Comparison of ENCODE assay signal across 8 mouse cellular contexts in genomic region chr2:13793054-13793968, GRCm38 (mm10). TPM values are rescaled to one million over a fixed set of nuclear protein-coding genes. Genes with fewer than 3 reads are reported as not detected.
DNase-seq lines count a peak whose midpoint lies in the region; TF ChIP-seq lines count a peak whose summit lies in the region.

No protein-coding gene starts in this region.

- 1% methylated on average over 89 of the region's 89 CpGs for WGBS in forebrain, embryonic 10.5 days
- WGBS in hindbrain, embryonic 10.5 days: 1% methylated on average over 88 of the region's 89 CpGs

- H3K9me3 ChIP-seq in forebrain, embryonic 10.5 days: no peaks in the 10 kb centered on the region
- no peaks in the 10 kb centered on the region for H3K9me3 ChIP-seq in hindbrain, embryonic 10.5 days
- H3K9me3 ChIP-seq in megakaryocyte, embryonic 14.5 days: no peaks in the 10 kb centered on the region

- H3K4me3 ChIP-seq in forebrain, embryonic 10.5 days: peak overlapping the region; percentile 70
- H3K4me3 ChIP-seq in hindbrain, embryonic 10.5 days: peak overlapping the region; percentile 70
- peak overlapping the region; percentile 52 for H3K4me3 ChIP-seq in left cerebral cortex, adult 2 months
- H3K4me3 ChIP-seq in megakaryocyte, embryonic 14.5 days (replicated peaks): peak overlapping the region; percentile 95

- peak overlapping the region; percentile 76 for H3K27ac ChIP-seq in forebrain, embryonic 10.5 days
- peak overlapping the region; percentile 73 for H3K27ac ChIP-seq in hindbrain, embryonic 10.5 days
- no peak overlapping the region for H3K27ac ChIP-seq in left cerebral cortex, adult 2 months

- no peak; the same call in 1 of the 2 replicates for TF ChIP-seq CTCF in left cerebral cortex, adult 2 months (IDR thresholded peaks at IDR 0.05)

- H3K4me1 ChIP-seq in forebrain, embryonic 10.5 days: peaks cover 15% of the 10 kb centered on the region
- H3K4me1 ChIP-seq in hindbrain, embryonic 10.5 days (replicated peaks): peaks cover 4% of the 10 kb centered on the region; the same call in 1 of the 2 replicates
- peaks cover 36% of the 10 kb centered on the region for H3K4me1 ChIP-seq in megakaryocyte, embryonic 14.5 days

- H3K27me3 ChIP-seq in forebrain, embryonic 10.5 days (ENCODE audit: poor library complexity, severe bottlenecking): peaks cover 57% of the 10 kb centered on the region
- peaks cover 61% of the 10 kb centered on the region for H3K27me3 ChIP-seq in hindbrain, embryonic 10.5 days (ENCODE audit: insufficient read depth, poor library complexity, severe bottlenecking)
- peaks cover 53% of the 10 kb centered on the region for H3K27me3 ChIP-seq in megakaryocyte, embryonic 14.5 days (replicated peaks)

- no peaks in the 10 kb centered on the region for H3K36me3 ChIP-seq in forebrain, embryonic 10.5 days (replicated peaks)
- no peaks in the 10 kb centered on the region for H3K36me3 ChIP-seq in hindbrain, embryonic 10.5 days
- no peaks in the 10 kb centered on the region for H3K36me3 ChIP-seq in megakaryocyte, embryonic 14.5 days (replicated peaks; ENCODE audit: low read length)

- DNase-seq in B cell, adult 2 months: peak; percentile 50 to 51
- peak; percentile 60 for DNase-seq in T-cell, adult 2 months (ENCODE audit: low spot score)
- peak; percentile 53 for DNase-seq in forebrain, embryonic 10.5 days (ENCODE audit: extremely low spot score, low spot score)
- peak; percentile 73 for DNase-seq in hindbrain, embryonic 10.5 days (ENCODE audit: low spot score)
- DNase-seq in left cerebral cortex, adult 2 months (ENCODE audit: extremely low spot score in 1 of 2, low spot score in 2 of 2): peak; percentile 16 to 32
- peak; percentile 28 for DNase-seq in right cerebral cortex, postnatal 14 days
- peak; percentile 23 for DNase-seq in yolk sac, embryonic 10.5 days (ENCODE audit: low spot score)

- intact Hi-C loops in left cerebral cortex, adult 2 months (cut with DNase I): no loop called here

RNA-seq across cellular contexts. Expression of gene St8sia6, which starts 0.6 kb away (rescaled TPM):
- 0.37 and 0.69 TPM in 2 replicates for polyA plus RNA-seq in forebrain, embryonic 10.5 days (2016; fragmentation: Nextera tagmentation; extraction: Ambion mirVana)
- 0.19 and 0.47 TPM in 2 replicates for polyA plus RNA-seq in hindbrain, embryonic 10.5 days (2016; fragmentation: Nextera tagmentation; extraction: Ambion mirVana)
- total RNA-seq in left cerebral cortex, adult 2 months (2021): under 1 TPM; 0.79 to 0.84 TPM
- polyA plus RNA-seq in megakaryocyte, embryonic 14.5 days (2012; ENCODE audit: insufficient read depth, low replicate concordance): 0.50 TPM in 1 of 2 replicates, not detected in the other

Comparison
In these comparisons a context has a peak if more than half of its experiments do, and no peak if none do; other contexts are left out.
1. DNase-seq: peak in every context shown above with its lines; median percentile 73 in hindbrain, embryonic 10.5 days; 60 in T-cell, adult 2 months; 53 in forebrain, embryonic 10.5 days; 50 in B cell, adult 2 months; 28 in right cerebral cortex, postnatal 14 days; 24 in left cerebral cortex, adult 2 months; 23 in yolk sac, embryonic 10.5 days.